In the genomic region with DNA sequence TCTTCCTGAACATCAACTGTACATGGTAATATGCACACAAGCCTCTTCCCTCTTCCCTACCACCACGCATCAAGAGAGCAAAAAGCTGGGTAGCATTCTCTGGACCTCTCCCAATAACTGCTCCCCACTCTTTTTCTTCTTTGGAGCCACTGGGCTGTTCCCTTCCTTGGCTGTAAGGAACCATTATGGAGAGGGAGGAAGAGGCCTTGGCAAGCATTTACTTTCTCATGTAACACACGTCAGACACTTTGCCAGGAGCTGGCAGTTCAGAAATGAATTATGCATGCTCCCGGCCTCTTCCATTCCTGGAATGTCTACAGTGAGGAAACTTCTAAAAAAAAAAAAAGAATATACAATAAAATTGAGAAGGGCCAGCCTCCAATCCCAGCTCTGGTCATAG, we compare ENCODE assay signal across 8 mouse cellular contexts. TPM values are rescaled to one million over a fixed set of nuclear protein-coding genes. Genes with fewer than 3 reads are reported as not detected.
DNase-seq lines count a peak whose midpoint lies in the region; ATAC-seq and TF ChIP-seq lines count a peak whose summit lies in the region.

No protein-coding gene starts in this region.

- no peak overlapping the region; the same call in 1 of the 2 replicates for H3K9ac ChIP-seq in heart, postnatal 0 days (replicated peaks; ENCODE audit: low read depth, low read length)
- no peak overlapping the region for H3K9ac ChIP-seq in hindbrain, embryonic 13.5 days
- H3K9ac ChIP-seq in liver, postnatal 0 days (replicated peaks): no peak overlapping the region

- no peak for ATAC-seq in heart, postnatal 0 days (ENCODE audit: insufficient read depth, low read depth)
- peak; percentile 71 for ATAC-seq in hindbrain, embryonic 13.5 days (ENCODE audit: low FRiP score)
- no peak for ATAC-seq in liver, postnatal 0 days

- H3K4me3 ChIP-seq in heart, postnatal 0 days (ENCODE audit: low read depth, low read length): no peak overlapping the region
- no peak overlapping the region for H3K4me3 ChIP-seq in hindbrain, embryonic 13.5 days
- H3K4me3 ChIP-seq in liver, postnatal 0 days (ENCODE audit: low read depth, low read length): no peak overlapping the region

- H3K36me3 ChIP-seq in heart, postnatal 0 days (replicated peaks; ENCODE audit: control insufficient read depth, insufficient read depth, low read length): peaks cover 25% of the 10 kb centered on the region
- H3K36me3 ChIP-seq in hindbrain, embryonic 13.5 days: peaks cover 26% of the 10 kb centered on the region
- peaks cover 22% of the 10 kb centered on the region for H3K36me3 ChIP-seq in liver, postnatal 0 days (replicated peaks; ENCODE audit: insufficient read depth, low read length)

- H3K27me3 ChIP-seq in heart, postnatal 0 days (ENCODE audit: control insufficient read depth, insufficient read depth, low read length): no peaks in the 10 kb centered on the region
- H3K27me3 ChIP-seq in hindbrain, embryonic 13.5 days: no peaks in the 10 kb centered on the region
- no peaks in the 10 kb centered on the region for H3K27me3 ChIP-seq in liver, postnatal 0 days (ENCODE audit: insufficient read depth, low read length)

- no peaks in the 10 kb centered on the region for H3K9me3 ChIP-seq in heart, postnatal 0 days (replicated peaks; ENCODE audit: control insufficient read depth, low read length)
- no peaks in the 10 kb centered on the region for H3K9me3 ChIP-seq in hindbrain, embryonic 13.5 days
- H3K9me3 ChIP-seq in liver, postnatal 0 days (ENCODE audit: low read length): no peaks in the 10 kb centered on the region

- WGBS in heart, postnatal 0 days: 34% methylated on average over 3 of the region's 3 CpGs
- WGBS in hindbrain, embryonic 13.5 days: 43% methylated on average over 3 of the region's 3 CpGs
- WGBS in liver, postnatal 0 days (ENCODE audit: insufficient replicate concordance): 63% methylated on average over 3 of the region's 3 CpGs

- H3K4me2 ChIP-seq in heart, postnatal 0 days (ENCODE audit: low read depth, low read length): no peak overlapping the region
- no peak overlapping the region for H3K4me2 ChIP-seq in hindbrain, embryonic 13.5 days
- H3K4me2 ChIP-seq in liver, postnatal 0 days (ENCODE audit: low read depth, low read length): no peak overlapping the region

- H3K4me1 ChIP-seq in heart, postnatal 0 days (ENCODE audit: control insufficient read depth, insufficient read depth): peaks cover 21% of the 10 kb centered on the region
- H3K4me1 ChIP-seq in hindbrain, embryonic 13.5 days (replicated peaks): peaks cover 34% of the 10 kb centered on the region
- peaks cover 46% of the 10 kb centered on the region for H3K4me1 ChIP-seq in liver, postnatal 0 days (ENCODE audit: insufficient read depth)

- DNase-seq in heart, postnatal 0 days (ENCODE audit: low spot score): no peak
- no peak for DNase-seq in heart, adult 8-10 months (ENCODE audit: low spot score)
- peak; percentile 88 for DNase-seq in brain, adult 2 months (ENCODE audit: low read depth, low spot score)
- peak; percentile 58 to 72 for DNase-seq in left cerebral cortex, adult 18-20 months (ENCODE audit: low spot score in 2 of 2)
- peak; percentile 82 for DNase-seq in right cerebral cortex, adult 18-20 months
- DNase-seq in testis, postnatal 10 days (ENCODE audit: low spot score): no peak
- no peak for DNase-seq in liver, postnatal 0 days

- TF ChIP-seq CTCF in heart, postnatal 0 days (IDR thresholded peaks at IDR 0.05; ENCODE audit: low read depth): no peak
- no peak for TF ChIP-seq CTCF in liver, postnatal 0 days (IDR thresholded peaks at IDR 0.05; ENCODE audit: low read depth)

- peak overlapping the region; percentile 56; the same call in 1 of the 2 replicates for H3K27ac ChIP-seq in heart, postnatal 0 days (ENCODE audit: low read depth)
- H3K27ac ChIP-seq in hindbrain, embryonic 13.5 days: peak overlapping the region; percentile 81
- H3K27ac ChIP-seq in liver, postnatal 0 days (ENCODE audit: low read depth): no peak overlapping the region

- TF ChIP-seq EP300 in heart, postnatal 0 days (IDR thresholded peaks at IDR 0.05; ENCODE audit: low read depth): no peak
- TF ChIP-seq EP300 in liver, postnatal 0 days (IDR thresholded peaks at IDR 0.05; ENCODE audit: low read depth): no peak

RNA-seq across cellular contexts. Expression of gene Slc35b4, which starts 22.7 kb away (rescaled TPM):
- total RNA-seq in heart, postnatal 0 days (2014; rRNA removed; ENCODE audit: low replicate concordance): 9.0 and 12.7 TPM in 2 replicates
- polyA plus RNA-seq in heart, postnatal 0 days (2015; fragmentation: Nextera tagmentation; extraction: Ambion mirVana): 14.5 and 14.6 TPM in 2 replicates
- 1 to 10 TPM; 6.9 to 9.2 (median 7.6) TPM for total RNA-seq in heart, adult 8-10 months (2022)
- 36.8 and 40.7 TPM in 2 replicates for polyA plus RNA-seq in hindbrain, embryonic 13.5 days (2015; fragmentation: Nextera tagmentation; extraction: Ambion mirVana)
- total RNA-seq in left cerebral cortex, adult 18-20 months (2021): 10 to 100 TPM; 67.9 to 71.3 TPM
- 13.4 and 15.6 TPM in 2 replicates for polyA plus RNA-seq in liver, postnatal 0 days (2015; fragmentation: Nextera tagmentation; extraction: Ambion mirVana)

Comparison
In these comparisons a context has a peak if more than half of its experiments do, and no peak if none do; other contexts are left out.
1. DNase-seq: peak in brain, adult 2 months (single experiment), left cerebral cortex, adult 18-20 months (2 of 2) and right cerebral cortex, adult 18-20 months (single experiment); none in heart, postnatal 0 days (single experiment), heart, adult 8-10 months (single experiment), testis, postnatal 10 days (single experiment) and liver, postnatal 0 days (single experiment).